Mouse (Mus musculus): ENCODE data around the gene Parp16. TPM values are rescaled to one million over a fixed set of nuclear protein-coding genes. Genes with fewer than 3 reads are reported as not detected.

Parp16 gene
- 3.3 and 5.2 TPM in 2 replicates for total RNA-seq (2017)

- ATAC-seq (ENCODE audit: extremely low read depth, insufficient number of reproducible peaks, low FRiP score, poor library complexity, severe bottlenecking) = no peak
These were observed at the start of gene Parp16 for GRCm38 (mm10) chr9:65195053-65195452. Gene Parp16, plus strand, starts transcription at chr9:65195353.

GRCm38 (mm10) chr9:65146001-65146400, 49.2 kb upstream of the Parp16 start:
- no peak for ATAC-seq (ENCODE audit: extremely low read depth, insufficient number of reproducible peaks, low FRiP score, poor library complexity, severe bottlenecking)

GRCm38 (mm10) chr9:65148507-65148906, 46.6 kb upstream of the Parp16 start:
- ATAC-seq (ENCODE audit: extremely low read depth, insufficient number of reproducible peaks, low FRiP score, poor library complexity, severe bottlenecking) = no peak

- ATAC-seq (ENCODE audit: extremely low read depth, insufficient number of reproducible peaks, low FRiP score, poor library complexity, severe bottlenecking) = no peak
These were observed 42.3 kb upstream of the Parp16 start for GRCm38 (mm10) chr9:65152711-65153330.

- no peak for ATAC-seq (ENCODE audit: extremely low read depth, insufficient number of reproducible peaks, low FRiP score, poor library complexity, severe bottlenecking)
These were observed 41.8 kb upstream of the Parp16 start for GRCm38 (mm10) chr9:65153331-65153711.

GRCm38 (mm10) chr9:65154692-65155455, 40.3 kb upstream of the Parp16 start:
- no peak for ATAC-seq (ENCODE audit: extremely low read depth, insufficient number of reproducible peaks, low FRiP score, poor library complexity, severe bottlenecking)

GRCm38 (mm10) chr9:65156604-65157003, 38.5 kb upstream of the Parp16 start:
- no peak for ATAC-seq (ENCODE audit: extremely low read depth, insufficient number of reproducible peaks, low FRiP score, poor library complexity, severe bottlenecking)

GRCm38 (mm10) chr9:65157631-65158030, 37.5 kb upstream of the Parp16 start:
- ATAC-seq (ENCODE audit: extremely low read depth, insufficient number of reproducible peaks, low FRiP score, poor library complexity, severe bottlenecking) = no peak

- ATAC-seq (ENCODE audit: extremely low read depth, insufficient number of reproducible peaks, low FRiP score, poor library complexity, severe bottlenecking) = no peak
These were observed 34.0 kb upstream of the Parp16 start for GRCm38 (mm10) chr9:65161188-65161587.

- no peak for ATAC-seq (ENCODE audit: extremely low read depth, insufficient number of reproducible peaks, low FRiP score, poor library complexity, severe bottlenecking)
These were observed 33.3 kb upstream of the Parp16 start for GRCm38 (mm10) chr9:65161881-65162280.

GRCm38 (mm10) chr9:65162711-65163639, 32.2 kb upstream of the Parp16 start:
- ATAC-seq (ENCODE audit: extremely low read depth, insufficient number of reproducible peaks, low FRiP score, poor library complexity, severe bottlenecking) = no peak

GRCm38 (mm10) chr9:65164870-65165269, 30.3 kb upstream of the Parp16 start:
- no peak for ATAC-seq (ENCODE audit: extremely low read depth, insufficient number of reproducible peaks, low FRiP score, poor library complexity, severe bottlenecking)

GRCm38 (mm10) chr9:65166386-65166785, 28.8 kb upstream of the Parp16 start:
- ATAC-seq (ENCODE audit: extremely low read depth, insufficient number of reproducible peaks, low FRiP score, poor library complexity, severe bottlenecking) = no peak

GRCm38 (mm10) chr9:65168534-65168933, 26.6 kb upstream of the Parp16 start:
- ATAC-seq (ENCODE audit: extremely low read depth, insufficient number of reproducible peaks, low FRiP score, poor library complexity, severe bottlenecking) = no peak

GRCm38 (mm10) chr9:65168952-65169351, 26.2 kb upstream of the Parp16 start:
- no peak for ATAC-seq (ENCODE audit: extremely low read depth, insufficient number of reproducible peaks, low FRiP score, poor library complexity, severe bottlenecking)

- no peak for ATAC-seq (ENCODE audit: extremely low read depth, insufficient number of reproducible peaks, low FRiP score, poor library complexity, severe bottlenecking)
These were observed 22.5 kb upstream of the Parp16 start for GRCm38 (mm10) chr9:65172654-65173053.

GRCm38 (mm10) chr9:65175234-65175938, 19.8 kb upstream of the Parp16 start:
- ATAC-seq (ENCODE audit: extremely low read depth, insufficient number of reproducible peaks, low FRiP score, poor library complexity, severe bottlenecking) = no peak

GRCm38 (mm10) chr9:65175939-65176871, 18.9 kb upstream of the Parp16 start:
- no peak for ATAC-seq (ENCODE audit: extremely low read depth, insufficient number of reproducible peaks, low FRiP score, poor library complexity, severe bottlenecking)

All from neutrophil, adult 5-6 weeks (primary cell).